Mouse (Mus musculus) hindbrain, embryonic 15.5 days (tissue): ENCODE measurements at regions not wholly inside any gene's neighbourhood (a gene's known extent, or its start where the extent isn't known, plus 50 kb on each side); places are given as distances from the start of the nearest gene placed in this dataset.

Experiments used
- ATAC-seq: fragments of 200-750 bp; cut with Nextera tagmentation; 2 replicates; pipeline ENCODE4 v1.8.0; 2017; ENCODE audit warnings: low read depth, moderate number of reproducible peaks, moderate TSS enrichment; ENCODE audit not compliant: low FRiP score
- H3K27ac ChIP-seq: fragments of 300-500 bp; sonication (generic); replicated peaks from 2 replicates; pipeline ENCODE4 v1.5.1; 2015; ENCODE audit warnings: mild to moderate bottlenecking, inconsistent platforms
- H3K27me3 ChIP-seq: fragments of 300-500 bp; sonication (generic); 2 replicates; pipeline ENCODE4 v1.6.1; 2015; ENCODE audit warnings: control low read depth, inconsistent platforms
- H3K36me3 ChIP-seq: fragments of 300-500 bp; sonication (generic); 2 replicates; pipeline ENCODE4 v1.6.1; 2015; ENCODE audit warnings: control low read depth, inconsistent platforms
- H3K4me1 ChIP-seq: fragments of 300-500 bp; sonication (generic); replicated peaks from 2 replicates; pipeline ENCODE4 v1.6.1; 2015; ENCODE audit warnings: control low read depth, inconsistent platforms
- H3K4me2 ChIP-seq: fragments of 300-500 bp; sonication (generic); 2 replicates; pipeline ENCODE4 v1.6.1; 2015; ENCODE audit warnings: moderate library complexity, mild to moderate bottlenecking, inconsistent platforms
- H3K4me3 ChIP-seq: fragments of 300-500 bp; sonication (generic); 2 replicates; pipeline ENCODE4 v1.5.1; 2015; ENCODE audit warnings: mild to moderate bottlenecking, inconsistent platforms
- H3K9ac ChIP-seq: fragments of 300-500 bp; sonication (generic); 2 replicates; pipeline ENCODE4 v1.6.1; 2015; ENCODE audit warnings: inconsistent platforms
- H3K9me3 ChIP-seq: fragments of 300-500 bp; sonication (generic); 2 replicates; pipeline ENCODE4 v1.6.1; 2016; ENCODE audit warnings: control low read depth, inconsistent platforms
- WGBS: fragments of 180-500 bp; shearing (Covaris S2); methylation state at CpG from one replicate; pipeline ENCODE4 v1.1.7; 2015; 5-methylcytosine and 5-hydroxymethylcytosine counted together

DNA sequence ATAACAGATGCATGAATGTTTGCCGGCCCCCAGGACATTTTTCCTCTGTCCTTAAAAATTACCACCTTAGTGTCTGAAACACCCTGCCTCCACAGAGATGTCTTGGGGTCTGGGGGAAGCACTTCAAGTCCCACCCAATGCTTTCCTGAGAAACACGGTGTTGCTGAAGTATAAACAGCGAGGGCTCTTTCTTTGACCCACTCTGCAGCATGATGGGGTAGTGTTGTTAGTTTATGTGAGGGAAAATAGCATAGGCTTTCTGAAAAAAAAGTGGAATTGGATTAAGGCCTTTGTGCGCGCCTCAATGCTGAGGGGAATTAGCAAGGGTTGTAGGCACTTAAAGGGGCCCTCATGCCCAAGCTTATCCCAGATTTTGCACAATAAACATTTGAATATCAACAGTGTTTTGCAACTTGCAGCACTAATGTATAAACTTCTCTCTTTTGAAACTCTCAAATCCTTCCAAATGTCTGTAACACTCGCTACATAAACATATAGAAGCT lies 201.8 kb downstream of the Nr2f2 start:
- Histone ChIP-seq H3K27me3 (peaks cover 13% of the 10 kb centered on the region; the same call in 1 of the 2 replicates), H3K4me2 (no peak overlapping the region), H3K9ac (no peak overlapping the region), H3K27ac (no peak overlapping the region), H3K4me3 (no peak overlapping the region), H3K36me3 (no peaks in the 10 kb centered on the region), H3K9me3 (no peaks in the 10 kb centered on the region), H3K4me1 (no peaks in the 10 kb centered on the region)
- no peak for ATAC-seq
- WGBS, result 55% methylated on average over 6 of the region's 6 CpGs

GRCm38 (mm10) chr7:70158531-70158930 lies 208.0 kb downstream of the Nr2f2 start:
- ATAC-seq, result no peak
- H3K36me3 ChIP-seq, result no peaks in the 10 kb centered on the region
- no peak overlapping the region for H3K27ac ChIP-seq
- H3K9ac ChIP-seq, result no peak overlapping the region
- no peak overlapping the region for H3K4me3 ChIP-seq
- H3K4me2 ChIP-seq, result no peak overlapping the region
- H3K4me1 ChIP-seq, result no peaks in the 10 kb centered on the region
- 41% methylated on average over 8 of the region's 8 CpGs for WGBS
- H3K27me3 ChIP-seq, result peaks cover 2% of the 10 kb centered on the region; the same call in 1 of the 2 replicates
- no peaks in the 10 kb centered on the region for H3K9me3 ChIP-seq

- Histone ChIP-seq H3K27ac (no peak overlapping the region), H3K4me1 (no peaks in the 10 kb centered on the region), H3K4me2 (no peak overlapping the region), H3K9ac (no peak overlapping the region), H3K9me3 (no peaks in the 10 kb centered on the region), H3K27me3 (no peaks in the 10 kb centered on the region), H3K36me3 (no peaks in the 10 kb centered on the region), H3K4me3 (no peak overlapping the region)
- ATAC-seq, result no peak
- 92% methylated on average over 4 of the region's 4 CpGs for WGBS
Measured at GRCm38 (mm10) chr7:70144726-70145271, 221.7 kb downstream of the Nr2f2 start.

DNA sequence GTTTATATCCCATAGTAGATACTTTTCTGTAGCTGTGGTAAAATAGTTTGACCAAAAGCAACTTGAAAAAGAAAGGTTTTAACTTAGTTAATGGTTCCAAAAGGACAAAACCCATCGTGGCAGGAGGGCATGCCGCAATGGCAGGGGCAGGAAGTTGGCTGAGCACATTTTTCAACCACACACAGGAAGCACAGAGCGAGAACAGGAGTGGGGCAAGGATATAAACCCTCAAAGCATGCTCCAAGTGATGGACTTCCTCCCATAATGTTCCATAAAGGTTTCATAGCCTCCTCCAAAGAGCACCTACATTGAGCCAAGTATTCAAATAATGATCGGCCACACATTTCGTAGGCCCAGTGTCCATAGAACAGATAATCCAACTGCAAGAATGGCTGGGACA lies 229.7 kb downstream of the Nr2f2 start:
- 92% methylated on average over 5 of the region's 5 CpGs for WGBS
- Histone ChIP-seq H3K9ac (no peak overlapping the region), H3K4me1 (no peaks in the 10 kb centered on the region), H3K4me2 (no peak overlapping the region), H3K9me3 (no peaks in the 10 kb centered on the region), H3K4me3 (no peak overlapping the region), H3K27me3 (no peaks in the 10 kb centered on the region), H3K27ac (no peak overlapping the region), H3K36me3 (no peaks in the 10 kb centered on the region)
- ATAC-seq, result no peak

DNA sequence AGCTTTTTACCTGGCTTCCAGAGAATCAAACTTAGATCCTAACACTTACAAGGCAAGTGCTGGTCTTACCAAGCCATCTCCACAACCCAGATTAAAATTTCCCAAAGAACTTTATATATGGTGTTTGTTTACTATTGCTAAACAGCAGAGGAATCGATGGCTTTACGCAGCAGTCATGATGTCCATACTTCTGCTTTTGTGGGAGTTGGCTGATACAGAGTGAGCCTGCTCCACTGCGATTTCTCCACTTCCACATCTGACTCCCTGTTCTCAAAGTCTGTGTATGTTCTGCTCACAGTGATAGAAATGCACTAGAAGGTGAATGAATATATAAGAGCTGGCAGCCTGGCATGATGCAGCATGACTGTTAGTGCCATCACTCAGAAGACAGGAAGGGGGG lies 231.1 kb downstream of the Nr2f2 start:
- Histone ChIP-seq H3K36me3 (no peaks in the 10 kb centered on the region), H3K9me3 (no peaks in the 10 kb centered on the region), H3K4me1 (no peaks in the 10 kb centered on the region), H3K27me3 (no peaks in the 10 kb centered on the region), H3K27ac (no peak overlapping the region), H3K9ac (no peak overlapping the region), H3K4me2 (no peak overlapping the region), H3K4me3 (no peak overlapping the region)
- no peak for ATAC-seq
- WGBS, result 96% methylated on average over 3 of the region's 3 CpGs

- Histone ChIP-seq H3K9ac (no peak overlapping the region), H3K9me3 (no peaks in the 10 kb centered on the region), H3K27me3 (0 out of 2 replicates have a peak, but pooled peaks cover 3% of the 10 kb centered on the region), H3K4me3 (no peak overlapping the region), H3K4me1 (peaks cover 7% of the 10 kb centered on the region; the same call in 1 of the 2 replicates), H3K36me3 (no peaks in the 10 kb centered on the region), H3K4me2 (peak overlapping the region; percentile 37), H3K27ac (no peak overlapping the region; the same call in 1 of the 2 replicates)
- WGBS, result 20% methylated on average over 15 of the region's 15 CpGs
- ATAC-seq, result peak; percentile 77
Measured at GRCm38 (mm10) chr7:70129963-70130362, 236.6 kb downstream of the Nr2f2 start.

GRCm38 (mm10) chr7:70122818-70123217 lies 243.7 kb downstream of the Nr2f2 start:
- H3K27ac ChIP-seq, result no peak overlapping the region
- no peaks in the 10 kb centered on the region for H3K36me3 ChIP-seq
- no peaks in the 10 kb centered on the region for H3K9me3 ChIP-seq
- 64% methylated on average over 9 of the region's 9 CpGs for WGBS
- H3K27me3 ChIP-seq, result peaks cover 22% of the 10 kb centered on the region
- no peak for ATAC-seq
- H3K4me1 ChIP-seq, result peaks cover 13% of the 10 kb centered on the region
- no peak overlapping the region for H3K9ac ChIP-seq
- H3K4me3 ChIP-seq, result no peak overlapping the region
- no peak overlapping the region for H3K4me2 ChIP-seq

- WGBS, result 78% methylated on average over 8 of the region's 8 CpGs
- no peak for ATAC-seq
- Histone ChIP-seq H3K9me3 (no peaks in the 10 kb centered on the region), H3K27ac (0 out of 2 replicates have a peak overlapping the region, but pooled peaks have one; percentile 25), H3K9ac (no peak overlapping the region), H3K4me1 (peaks cover 13% of the 10 kb centered on the region), H3K4me3 (no peak overlapping the region), H3K27me3 (peaks cover 34% of the 10 kb centered on the region), H3K36me3 (no peaks in the 10 kb centered on the region), H3K4me2 (no peak overlapping the region)
Measured at GRCm38 (mm10) chr7:70119517-70119916, 247.0 kb downstream of the Nr2f2 start.

- H3K36me3 ChIP-seq, result no peaks in the 10 kb centered on the region
- H3K9me3 ChIP-seq, result no peaks in the 10 kb centered on the region
- H3K4me2 ChIP-seq, result peak overlapping the region; percentile 76
- H3K9ac ChIP-seq, result peak overlapping the region; percentile 22; the same call in 1 of the 2 replicates
- peak overlapping the region; percentile 37 for H3K4me3 ChIP-seq
- H3K4me1 ChIP-seq, result peaks cover 13% of the 10 kb centered on the region
- WGBS, result 9% methylated on average over 7 of the region's 7 CpGs
- ATAC-seq, result no peak
- peaks cover 34% of the 10 kb centered on the region for H3K27me3 ChIP-seq
- H3K27ac ChIP-seq, result peak overlapping the region; percentile 70
Measured at GRCm38 (mm10) chr7:70118971-70119370, 247.6 kb downstream of the Nr2f2 start.

- peak; percentile 84 for ATAC-seq
- 5% methylated on average over 21 of the region's 21 CpGs for WGBS
- Histone ChIP-seq H3K27ac (peak overlapping the region; percentile 70), H3K27me3 (peaks cover 36% of the 10 kb centered on the region), H3K4me3 (peak overlapping the region; percentile 37), H3K9me3 (no peaks in the 10 kb centered on the region), H3K9ac (peak overlapping the region; percentile 22), H3K36me3 (no peaks in the 10 kb centered on the region), H3K4me2 (peak overlapping the region; percentile 76), H3K4me1 (peaks cover 13% of the 10 kb centered on the region)
Measured at GRCm38 (mm10) chr7:70117930-70118922, 248.3 kb downstream of the Nr2f2 start.

GRCm38 (mm10) chr7:70109013-70109412 lies 257.5 kb downstream of the Nr2f2 start:
- peaks cover 14% of the 10 kb centered on the region; the same call in 1 of the 2 replicates for H3K27me3 ChIP-seq
- H3K4me3 ChIP-seq, result no peak overlapping the region
- H3K27ac ChIP-seq, result no peak overlapping the region
- no peaks in the 10 kb centered on the region for H3K9me3 ChIP-seq
- WGBS, result 31% methylated on average over 8 of the region's 8 CpGs
- ATAC-seq, result no peak
- H3K4me2 ChIP-seq, result peak overlapping the region; percentile 1; the same call in 1 of the 2 replicates
- H3K4me1 ChIP-seq, result peaks cover 6% of the 10 kb centered on the region
- H3K36me3 ChIP-seq, result no peaks in the 10 kb centered on the region
- H3K9ac ChIP-seq, result no peak overlapping the region

GRCm38 (mm10) chr7:70105024-70105423 lies 261.5 kb downstream of the Nr2f2 start:
- 19% methylated on average over 2 of the region's 2 CpGs for WGBS
- H3K4me2 ChIP-seq, result no peak overlapping the region

More at GRCm38 (mm10) chr7:70105024-70105423, 261.5 kb downstream of the Nr2f2 start:
- Histone ChIP-seq H3K4me1 (peaks cover 8% of the 10 kb centered on the region), H3K9ac (no peak overlapping the region), H3K36me3 (no peaks in the 10 kb centered on the region), H3K9me3 (no peaks in the 10 kb centered on the region), H3K27me3 (peaks cover 3% of the 10 kb centered on the region; the same call in 1 of the 2 replicates), H3K27ac (peak overlapping the region; percentile 51; the same call in 1 of the 2 replicates), H3K4me3 (no peak overlapping the region)
- ATAC-seq, result no peak
